Mouse (Mus musculus) thymus, postnatal 10 days (tissue): ENCODE measurements around the gene Rdh19.
"Not testable (repeated sequence)": the region's sequence is repeated elsewhere in the genome, so short reads cannot be mapped to it uniquely, and the experiment has no call there.

Experiments
- DNase-seq, 2 experiments: peaks; one replicate each; pipeline ENCODE4 v3.0.0; 2021; ENCODE audit warnings: low spot score in 2 of 2

Rdh19 gene

DNA sequence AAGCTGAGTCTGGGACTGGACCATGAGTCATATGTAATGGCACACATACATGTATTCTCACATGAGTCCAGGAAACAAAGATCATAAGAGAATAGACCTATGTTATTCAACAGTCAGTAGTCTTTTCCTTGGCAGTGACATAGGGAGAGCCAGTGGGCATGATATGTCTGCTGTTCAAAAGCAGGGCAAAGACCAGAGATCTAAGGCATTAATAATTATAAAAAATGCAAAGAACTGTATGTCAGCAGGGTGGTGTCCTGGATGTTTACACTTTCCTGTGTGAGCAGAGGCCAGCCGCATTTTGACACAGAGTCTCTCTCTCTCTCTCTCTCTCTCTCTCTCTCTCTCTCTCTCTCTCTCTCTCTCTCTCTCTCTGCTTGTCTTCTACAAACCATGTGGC lies at the start of gene Rdh19:
Rdh19 (plus strand) TSS at position 301 of the 400 bp plus-strand sequence.
- DNase-seq: no peak

DNA sequence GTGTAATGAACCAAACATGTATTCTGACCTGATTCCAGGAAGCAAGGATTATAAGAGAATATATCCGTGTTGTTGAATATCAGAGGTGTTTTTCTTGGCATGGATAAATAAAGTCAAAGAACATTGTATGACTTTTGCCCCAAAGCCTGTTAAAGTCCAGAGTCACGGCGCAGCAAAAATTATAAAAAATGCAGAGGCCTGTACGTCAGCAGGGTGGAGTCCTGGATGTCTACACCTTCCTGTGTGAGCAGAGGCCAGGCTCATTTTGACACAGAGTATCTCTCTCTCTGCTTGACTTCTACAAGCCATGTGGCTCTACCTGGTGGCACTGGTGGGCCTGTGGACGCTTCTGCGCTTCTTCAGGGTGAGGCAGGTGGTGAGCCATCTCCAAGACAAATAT lies 48.8 kb upstream of the Rdh19 start, which contains the start of gene Rdh16:
Rdh16 (plus strand) TSS at position 262 of the 400 bp plus-strand sequence.
- no peak for DNase-seq

DNA sequence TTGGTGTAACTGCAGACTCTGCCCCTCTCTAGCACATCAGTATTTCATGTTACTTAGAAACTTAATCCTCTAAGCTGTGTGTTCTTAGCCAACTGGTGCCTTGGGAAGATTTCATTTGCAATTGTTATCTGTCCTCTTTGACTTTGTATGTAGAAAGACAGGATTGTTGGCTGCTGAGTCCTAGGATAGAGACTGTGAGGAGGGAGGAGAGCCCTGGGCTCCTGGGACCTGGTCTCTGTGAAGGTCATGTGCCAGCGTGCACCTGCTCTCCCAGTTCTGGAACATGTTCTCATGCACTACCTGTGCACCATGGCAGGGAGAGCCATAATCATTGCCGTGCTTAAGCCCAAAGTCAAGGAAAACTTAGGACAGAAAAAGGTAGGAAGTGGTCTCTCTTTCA lies 48.1 kb upstream of the Rdh19 start:
- no peak for DNase-seq

DNA sequence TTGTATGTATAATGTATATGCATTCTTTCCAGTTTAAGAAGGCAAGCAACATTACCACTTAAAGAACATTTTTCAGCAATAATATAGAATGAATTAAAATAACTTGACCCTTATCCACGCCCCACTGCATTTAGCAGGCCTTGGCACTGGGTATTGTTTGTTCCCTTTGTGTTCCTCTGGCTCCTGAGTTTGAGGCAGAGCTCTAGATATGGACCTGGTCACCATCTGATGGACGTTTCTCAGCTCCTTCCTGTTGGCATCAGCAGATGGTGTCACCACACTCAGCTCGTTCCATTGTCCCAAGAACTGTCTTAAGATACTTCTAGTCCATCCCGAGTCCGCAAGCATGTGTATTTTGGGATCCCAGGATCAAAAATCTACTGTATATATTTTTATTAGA lies 47.5 kb upstream of the Rdh19 start:
- no peak for DNase-seq

DNA sequence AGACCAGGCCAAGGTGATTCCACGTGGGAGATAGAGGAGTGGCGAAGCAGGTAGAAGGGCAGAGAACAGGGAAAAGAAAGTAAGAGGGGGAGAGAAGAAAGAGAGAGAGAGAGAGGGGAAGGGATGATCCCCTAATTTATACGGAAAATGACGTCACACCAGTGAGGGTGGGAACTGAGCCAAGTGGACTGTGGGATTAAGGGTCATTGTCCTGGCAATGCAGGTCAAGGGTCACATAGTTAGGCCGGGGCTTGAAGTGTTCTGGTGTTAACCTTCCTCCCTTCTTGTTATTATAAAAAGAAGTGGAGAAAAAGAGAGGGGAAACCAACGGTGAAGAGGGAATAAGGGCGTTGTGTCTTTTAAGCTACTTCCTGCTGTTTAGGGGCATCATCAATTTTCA lies 45.3 kb upstream of the Rdh19 start:
- DNase-seq: no peak

DNA sequence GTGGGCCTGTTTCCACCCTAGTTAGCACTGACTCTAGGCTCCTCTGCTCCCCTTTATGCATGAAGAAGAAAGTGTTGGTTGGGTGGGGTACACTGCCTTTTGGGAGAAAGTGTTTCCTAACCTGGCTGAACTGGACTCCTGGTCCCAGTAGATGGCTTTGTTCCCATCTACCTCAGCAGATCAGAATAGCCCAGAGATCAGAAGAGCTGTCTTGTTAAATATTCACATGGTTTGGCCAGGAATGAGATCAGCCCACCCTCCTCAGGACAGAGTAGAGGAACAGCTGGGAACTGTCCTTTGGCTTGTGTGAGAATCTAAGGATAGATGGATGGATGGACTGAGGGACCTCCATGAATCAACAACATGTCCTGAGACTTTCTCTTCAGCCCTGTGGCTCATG lies 33.8 kb upstream of the Rdh19 start:
- DNase-seq: no peak

DNA sequence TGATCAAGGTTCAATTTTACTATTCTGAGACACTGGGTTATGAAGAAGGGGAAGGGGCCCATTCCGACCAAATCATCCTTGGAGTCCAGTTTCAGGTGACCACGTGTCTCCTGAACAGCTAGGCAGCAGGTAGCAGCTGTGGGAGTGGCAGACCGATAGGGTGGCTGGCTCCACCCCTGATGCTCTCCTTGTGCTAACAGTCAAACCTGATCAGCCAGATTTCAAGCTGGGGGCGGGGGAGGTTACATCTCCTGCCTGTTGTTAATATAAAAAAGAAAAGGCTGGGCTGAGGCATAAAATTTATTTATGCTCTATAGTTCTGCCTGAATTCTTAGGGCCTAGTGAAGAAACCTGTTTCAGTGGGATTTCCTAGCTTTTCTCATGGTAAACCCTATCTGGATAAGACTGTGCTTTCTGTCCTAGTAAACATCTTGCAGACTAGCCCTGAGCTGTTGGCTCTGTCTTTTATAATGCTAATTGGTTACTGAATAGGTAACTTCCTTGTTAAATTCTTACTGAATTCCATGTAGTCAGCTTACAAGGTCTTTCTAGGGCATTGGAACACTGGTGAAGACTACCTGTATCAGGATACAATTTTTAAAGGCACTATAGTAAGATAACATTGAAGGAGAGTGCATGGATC lies 32.3 kb upstream of the Rdh19 start:
- DNase-seq: not testable (repeated sequence)

DNA sequence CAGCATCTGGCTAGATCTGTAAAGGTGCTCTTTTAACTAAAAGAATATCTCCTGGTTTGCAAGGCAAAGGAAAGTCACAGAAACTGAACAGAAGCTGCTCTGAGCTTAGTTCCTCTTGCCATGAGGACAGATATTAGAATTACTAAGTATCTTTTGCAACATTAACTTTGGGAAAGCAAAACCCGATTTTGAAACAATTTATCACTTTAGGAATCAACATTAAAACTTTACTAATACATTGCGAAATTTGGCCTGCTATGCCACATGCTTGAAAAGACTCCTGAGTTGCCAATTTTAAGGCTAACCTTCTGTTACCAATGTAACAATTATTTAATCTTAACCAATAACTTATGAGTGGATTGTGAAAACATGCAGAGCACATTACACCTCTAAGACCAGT lies 27.9 kb upstream of the Rdh19 start:
- DNase-seq: not testable (repeated sequence)

DNA sequence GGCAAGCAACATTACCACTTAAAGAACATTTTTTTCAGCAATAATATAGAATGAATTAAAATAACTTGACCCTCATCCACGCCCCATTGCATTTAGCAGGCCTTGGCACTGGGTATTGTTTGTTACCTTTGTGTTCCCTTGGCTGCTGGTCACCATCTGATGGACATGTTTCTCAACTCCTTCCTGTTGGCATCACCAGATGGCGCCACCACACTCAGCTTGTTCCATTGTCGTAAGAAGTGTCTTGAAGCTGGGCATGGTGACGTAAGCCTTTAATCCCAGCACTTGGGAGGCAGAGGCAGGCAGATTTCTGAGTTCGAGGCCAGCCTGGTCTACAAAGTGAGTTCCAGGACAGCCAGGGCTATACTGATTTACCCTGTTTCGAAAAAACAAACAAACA lies 24.3 kb upstream of the Rdh19 start:
- DNase-seq: no peak

DNA sequence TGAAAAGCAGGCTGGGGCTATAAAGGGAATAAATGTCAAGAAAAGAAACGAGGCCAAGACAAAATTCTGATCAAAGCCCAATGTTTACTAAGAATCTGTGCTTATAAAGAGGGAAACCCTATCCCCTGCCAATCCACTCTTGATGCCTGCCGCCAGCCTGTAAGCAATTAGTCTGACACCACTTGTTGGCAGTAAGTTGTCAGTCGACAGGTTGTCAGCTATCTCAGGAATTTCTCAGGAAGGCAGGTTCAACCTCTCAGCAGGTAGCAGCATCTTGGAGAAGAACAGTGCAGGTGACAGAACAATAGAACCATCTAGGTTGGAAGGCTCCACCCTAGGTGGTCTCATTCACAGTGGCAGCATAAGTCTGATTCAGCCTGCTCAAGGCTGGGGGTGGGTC lies 20.6 kb upstream of the Rdh19 start:
- no peak for DNase-seq

DNA sequence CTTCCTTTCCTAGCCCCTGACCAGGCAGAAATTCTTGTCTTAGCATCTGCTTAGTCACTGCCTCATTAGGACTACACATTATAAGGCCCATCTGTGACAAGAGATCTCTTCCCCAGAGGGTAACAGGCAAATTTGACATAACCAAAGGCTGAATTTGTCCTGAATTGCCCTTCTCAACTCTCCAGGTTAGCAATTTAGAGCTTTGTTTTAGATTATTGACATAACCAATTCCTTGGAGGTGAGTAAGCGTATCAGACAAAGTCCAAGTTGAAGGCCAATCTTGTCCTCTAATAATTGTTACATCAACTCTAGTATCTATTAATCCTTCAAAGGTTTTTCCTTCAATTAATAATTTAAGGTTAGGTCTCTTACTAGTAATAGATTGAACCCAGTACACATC lies 15.5 kb upstream of the Rdh19 start:
- DNase-seq: not testable (repeated sequence)

DNA sequence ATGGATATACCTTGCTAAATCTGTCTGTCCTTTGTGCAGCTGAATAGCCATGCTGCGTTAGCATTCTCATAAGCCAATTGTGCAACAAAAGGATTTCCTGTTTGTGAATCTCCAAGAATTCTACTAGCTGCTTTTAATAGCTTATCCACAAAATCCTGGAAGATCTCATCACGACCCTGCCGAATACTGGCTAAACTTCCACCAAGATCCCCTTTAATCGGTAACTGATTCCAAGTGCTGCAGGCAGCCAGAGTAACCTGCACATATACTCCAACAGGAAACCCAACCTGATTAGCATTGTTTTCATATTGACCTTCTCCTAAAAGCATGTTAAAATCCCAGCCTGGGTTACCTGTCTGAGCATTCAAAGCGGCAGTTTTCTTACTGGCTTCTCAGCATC lies 14.4 kb upstream of the Rdh19 start:
- DNase-seq: no peak

DNA sequence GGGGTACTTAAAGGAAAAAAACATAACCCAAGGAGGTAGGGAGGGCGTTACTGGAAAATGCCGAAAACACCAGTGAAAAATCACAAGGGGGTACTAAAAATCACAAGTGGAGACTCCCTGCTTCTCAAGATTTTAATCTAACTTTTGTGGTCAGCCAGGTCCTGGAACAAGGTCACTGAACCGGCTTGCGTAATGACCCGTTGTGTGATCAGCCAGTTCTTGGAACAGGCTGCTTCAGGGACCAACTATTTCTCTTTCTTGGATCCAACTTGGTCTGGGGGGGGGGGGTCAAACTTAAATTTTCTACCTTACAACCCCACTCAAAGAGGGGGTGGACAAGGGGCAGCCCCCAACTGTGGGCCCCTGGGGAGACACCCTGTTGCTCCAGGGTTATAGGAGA lies 11.9 kb upstream of the Rdh19 start:
- DNase-seq: not testable (repeated sequence)

DNA sequence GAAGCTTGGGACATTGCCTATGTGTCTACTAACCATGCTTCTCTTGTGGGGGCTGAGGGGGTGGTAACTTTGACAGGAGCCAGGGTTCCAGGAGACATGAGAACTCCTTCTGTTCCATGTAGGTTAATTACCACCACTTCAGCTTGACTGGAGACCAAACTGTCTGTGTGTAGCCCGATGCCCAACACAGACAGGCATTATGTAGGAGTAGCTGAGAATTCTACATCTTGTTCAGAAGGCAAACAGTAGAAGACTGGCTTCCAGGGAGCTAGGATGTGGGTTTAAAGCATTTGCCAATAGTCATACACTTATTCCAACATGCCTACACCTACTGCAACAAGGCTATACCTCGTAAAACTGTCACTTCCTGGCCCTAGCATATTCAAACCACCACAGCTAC lies 11.2 kb upstream of the Rdh19 start:
- no peak for DNase-seq

DNA sequence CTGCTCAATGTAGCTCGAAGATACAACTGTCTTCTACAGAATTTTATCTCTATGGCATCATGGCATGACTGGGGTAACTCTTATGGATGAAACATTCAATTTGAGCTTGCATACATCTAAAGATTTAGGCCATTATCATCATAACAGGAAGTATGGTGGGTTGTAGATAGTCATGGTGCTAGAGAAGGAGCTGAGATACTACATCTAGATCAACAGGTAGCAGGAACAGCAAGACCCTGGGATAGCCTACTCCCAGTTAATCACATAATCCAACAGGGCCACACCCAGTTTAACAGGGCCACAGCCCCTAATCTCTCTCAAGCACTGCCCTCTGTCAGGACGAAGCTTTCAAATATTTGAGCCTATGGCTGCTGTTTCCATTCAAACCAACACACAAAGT lies 9.0 kb upstream of the Rdh19 start:
- no peak for DNase-seq

DNA sequence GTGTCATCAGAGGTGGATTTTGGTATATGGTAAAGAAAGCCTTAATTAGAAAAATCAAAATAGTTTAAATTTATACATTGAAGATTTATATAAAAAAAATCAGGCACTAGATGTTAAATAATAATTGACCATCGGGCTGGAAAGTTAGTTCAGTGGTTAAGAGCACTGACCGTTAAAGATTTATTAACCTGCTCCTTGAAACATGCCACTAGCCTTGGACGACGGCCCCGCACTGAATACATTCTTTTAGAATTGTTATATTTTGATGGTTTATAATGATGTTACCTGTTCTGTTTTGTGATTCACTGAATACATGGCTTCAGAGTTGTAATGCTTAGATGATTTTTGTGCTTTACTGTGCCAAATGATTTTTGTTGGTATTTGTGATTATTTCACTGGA lies 3.8 kb upstream of the Rdh19 start:
- not testable (repeated sequence) for DNase-seq

DNA sequence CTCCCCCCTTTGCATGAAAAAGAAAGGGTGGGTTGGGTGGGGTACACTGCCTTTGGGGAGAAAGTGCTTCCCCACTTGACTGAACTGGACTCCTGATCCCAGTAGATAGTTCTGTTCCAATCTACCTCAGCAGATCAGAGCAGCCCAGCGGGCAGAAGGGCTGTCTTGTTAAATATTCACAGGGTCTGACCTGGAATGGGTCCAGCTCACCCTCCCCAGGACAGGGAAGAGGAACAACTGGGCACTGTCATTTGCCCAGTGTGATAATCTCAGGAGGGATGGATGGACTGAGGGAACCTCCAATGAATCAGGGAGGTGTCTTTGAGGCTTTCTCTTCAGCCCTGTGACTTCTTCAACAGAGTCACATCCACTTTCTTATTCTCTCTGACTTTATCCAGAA lies 1.6 kb upstream of the Rdh19 start:
- no peak for DNase-seq

DNA sequence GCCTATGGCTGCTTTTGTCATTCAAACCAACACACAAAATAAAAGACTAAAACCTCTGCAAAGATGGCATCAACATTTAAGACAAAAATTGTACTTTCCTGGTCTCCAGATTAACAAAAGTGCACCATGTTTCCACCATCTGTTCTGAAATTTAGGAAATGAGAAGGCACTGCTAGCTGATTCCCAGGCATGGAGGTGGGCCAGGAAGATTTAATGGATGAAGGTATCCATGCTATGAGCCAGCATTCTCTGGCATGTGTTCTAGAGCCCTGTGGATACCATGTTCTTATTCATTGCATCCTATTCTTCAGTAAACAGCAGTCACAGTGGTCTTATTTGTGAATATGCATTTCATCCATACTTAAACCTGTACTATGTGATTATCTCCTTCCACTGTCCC lies 6.6 kb downstream of the Rdh19 start:
- no peak for DNase-seq

DNA sequence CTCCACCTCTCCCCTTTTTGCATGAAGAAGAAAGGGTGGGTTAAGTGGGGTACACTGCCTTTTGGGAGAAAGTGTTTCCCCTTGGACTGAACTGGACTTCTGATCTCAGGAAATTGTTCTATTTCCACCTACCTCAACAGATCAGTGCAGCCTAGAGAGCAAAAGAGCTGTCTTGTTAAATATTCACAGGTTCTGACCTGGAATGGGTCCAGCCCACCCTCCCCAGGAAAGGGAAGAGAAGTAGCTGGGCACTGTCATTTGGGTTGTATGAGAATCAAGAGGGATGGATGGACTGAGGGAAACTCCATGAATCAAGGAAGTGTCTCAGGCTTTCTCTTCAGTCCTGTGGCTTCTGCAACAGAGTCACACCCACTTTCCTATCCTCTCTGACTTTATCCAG lies 15.2 kb downstream of the Rdh19 start:
- no peak for DNase-seq

DNA sequence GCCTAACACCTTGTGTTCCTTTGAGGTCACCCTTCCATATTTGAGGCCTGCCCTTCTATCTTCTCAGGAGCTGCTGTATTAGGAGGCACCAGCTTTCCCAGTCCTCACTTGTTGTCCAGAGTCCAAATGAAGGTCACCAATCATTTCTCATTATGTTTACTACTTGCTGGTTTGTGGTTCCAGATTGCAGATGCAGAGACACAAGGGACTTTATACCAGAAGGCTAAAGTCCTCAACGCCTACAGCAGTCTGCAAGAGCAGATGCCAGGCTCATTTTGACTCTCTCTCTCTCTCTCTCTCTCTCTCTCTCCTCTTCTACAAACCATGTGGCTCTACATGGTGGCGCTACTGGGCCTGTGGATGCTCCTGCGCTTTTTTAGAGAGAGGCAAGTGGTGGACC lies 16.5 kb downstream of the Rdh19 start, which contains the start of gene Rdh16f2:
Rdh16f2 (plus strand) TSS at position 243 of the 400 bp plus-strand sequence.
- DNase-seq: no peak

DNA sequence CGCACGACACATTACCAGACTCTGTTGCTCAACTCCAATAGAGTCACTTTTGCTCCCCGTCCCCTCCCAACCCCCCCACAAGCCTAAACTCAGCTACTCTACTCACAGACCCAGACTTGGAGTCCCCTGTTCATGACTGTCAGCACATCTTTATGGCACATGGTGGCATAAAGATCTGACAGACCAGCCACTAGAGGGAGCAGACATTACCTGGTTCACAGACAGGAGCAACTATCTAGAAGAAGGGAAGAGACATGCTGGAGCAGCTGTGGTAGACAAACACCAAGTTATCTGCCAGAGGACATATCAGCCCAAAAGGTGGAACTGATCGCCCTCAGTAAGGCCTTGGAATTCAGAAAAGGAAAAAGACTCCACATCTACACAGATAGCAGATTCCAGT lies 22.8 kb downstream of the Rdh19 start:
- peak in 1 of 2 experiments; percentile 11 for DNase-seq

DNA sequence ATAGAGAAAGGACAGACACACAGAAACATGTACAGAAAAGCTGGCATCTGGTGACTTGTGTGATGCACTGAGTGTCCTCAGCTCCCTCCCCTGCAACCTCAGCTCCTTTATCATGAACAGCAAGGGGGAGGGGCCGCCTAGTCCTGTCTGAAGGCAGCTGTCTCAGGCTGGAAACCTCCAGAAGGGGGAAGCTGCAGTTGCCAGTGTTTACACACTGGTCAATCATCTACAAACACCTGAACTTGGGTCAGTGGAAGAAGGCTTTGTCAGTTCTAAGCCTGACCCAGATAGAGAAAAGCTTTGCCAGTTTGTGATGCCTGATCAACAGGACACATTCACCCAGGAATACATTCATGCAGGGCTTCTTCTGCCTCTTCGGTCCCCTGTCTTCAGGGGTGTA lies 28.0 kb downstream of the Rdh19 start:
- no peak for DNase-seq

DNA sequence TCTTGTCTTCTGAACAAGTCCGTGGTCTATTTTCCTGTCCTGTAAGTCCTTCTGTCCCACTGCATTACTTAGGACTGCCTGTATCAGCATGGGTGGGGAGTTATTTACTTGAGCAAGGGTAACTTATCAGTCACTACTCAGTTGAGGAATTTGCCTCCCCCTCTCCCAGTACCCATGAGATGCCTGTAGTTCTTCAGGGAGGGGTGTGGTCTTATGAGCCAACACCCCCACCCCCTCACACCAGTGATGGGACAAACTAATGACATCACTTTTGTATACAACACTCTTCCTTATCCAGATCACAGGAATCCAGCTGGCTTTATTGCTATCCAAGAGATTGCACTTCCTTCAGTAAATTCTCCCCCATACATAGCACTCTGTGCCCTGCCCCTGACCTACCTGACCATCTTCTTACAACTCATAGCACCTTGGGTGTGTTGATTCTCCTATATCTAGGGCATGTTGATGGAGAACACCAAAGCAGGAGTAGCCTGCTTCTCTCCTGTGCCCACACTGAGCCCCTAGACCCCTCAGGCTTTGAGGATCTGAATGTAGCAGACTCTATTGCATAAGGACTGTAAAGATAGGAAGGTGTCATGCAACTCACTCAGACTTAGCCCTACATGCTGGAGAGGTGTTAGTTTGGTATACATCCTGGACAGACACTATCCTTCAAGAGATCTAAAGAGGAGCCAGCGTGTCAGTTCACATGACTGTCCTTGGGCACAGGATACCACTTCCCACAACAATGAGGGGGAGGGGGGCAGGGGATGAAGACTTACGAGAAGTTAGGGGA lies 28.7 kb downstream of the Rdh19 start:
- DNase-seq: no peak
